Mouse (Mus musculus) MEL (cell line): ENCODE measurements around the gene Rnf26. TPM values are rescaled to one million over a fixed set of nuclear protein-coding genes. Genes with fewer than 3 reads are reported as not detected.

ENCODE experiments used
- DNase-seq: peaks from one replicate; pipeline ENCODE4 v3.0.0; 2011; ENCODE audit warnings: low read depth, low spot score
- H3K27ac ChIP-seq: 2 replicates; pipeline ENCODE4 v1.5.1; 2012; ENCODE audit warnings: low read depth, mild to moderate bottlenecking, control low read depth, low read length, moderate library complexity; ENCODE audit not compliant: control insufficient read depth
- H3K27me3 ChIP-seq, 2 experiments: fragments of 150-350 bp in 1 of 2; sonication (generic) in 1 of 2; 2 replicates each; pipeline ENCODE4 v1.6.1; 2012; ENCODE audit warnings: low read length in 2 of 2, mild to moderate bottlenecking in 2 of 2, improper control_type of control experiment in 1 of 2, moderate library complexity in 1 of 2; ENCODE audit not compliant: insufficient read depth in 2 of 2, control insufficient read depth in 1 of 2
- H3K36me3 ChIP-seq, 2 experiments: 2 replicates each; pipeline ENCODE4 v1.6.1; 2012 to 2014; ENCODE audit warnings: low read length in 2 of 2, improper control_type of control experiment in 1 of 2, inconsistent platforms in 1 of 2, mild to moderate bottlenecking in 1 of 2; ENCODE audit not compliant: insufficient read depth in 2 of 2, control insufficient read depth in 1 of 2
- H3K4me1 ChIP-seq, 2 experiments: fragments of 150-350 bp in 1 of 2; sonication (generic) in 1 of 2; 2 replicates each; pipeline ENCODE4 v1.6.1; 2012; ENCODE audit warnings: low read length in 2 of 2, improper control_type of control experiment in 1 of 2, mild to moderate bottlenecking in 1 of 2; ENCODE audit not compliant: insufficient read depth in 2 of 2, control insufficient read depth in 1 of 2
- H3K4me3 ChIP-seq, 2 experiments: fragments of 150-350 bp in 1 of 2; sonication (generic) in 1 of 2; 2 replicates each; pipeline ENCODE4 v1.5.1; 2012; ENCODE audit warnings: low read depth in 2 of 2, low read length in 2 of 2, mild to moderate bottlenecking in 2 of 2, moderate library complexity in 2 of 2, control low read depth in 1 of 2, improper control_type of control experiment in 1 of 2; ENCODE audit not compliant: control insufficient read depth in 1 of 2, insufficient read depth in 1 of 2
- H3K79me2 ChIP-seq: 2 replicates; pipeline ENCODE4 v1.6.1; 2012; ENCODE audit warnings: mild to moderate bottlenecking, low read length, moderate library complexity; ENCODE audit not compliant: control insufficient read depth, poor library complexity, insufficient read depth
- H3K9ac ChIP-seq: 2 replicates; pipeline ENCODE4 v1.6.1; 2012; ENCODE audit warnings: low read depth, mild to moderate bottlenecking, control low read depth, low read length, moderate library complexity; ENCODE audit not compliant: control insufficient read depth, poor library complexity, severe bottlenecking
- H3K9me3 ChIP-seq: fragments of 150-350 bp; sonication (generic); replicated peaks from 2 replicates; pipeline ENCODE4 v1.6.1; 2012; ENCODE audit warnings: mild to moderate bottlenecking, low read length, improper control_type of control experiment, moderate library complexity; ENCODE audit not compliant: insufficient read depth
- BHLHE40 ChIP-seq: IDR thresholded peaks from 2 replicates; pipeline ENCODE4 v1.6.1; 2012; ENCODE audit warnings: low read depth, mild to moderate bottlenecking, inconsistent platforms, low read length, improper control_type of control experiment, borderline replicate concordance
- CHD1 ChIP-seq: IDR thresholded peaks from 2 replicates; pipeline ENCODE4 v1.6.1; 2012; ENCODE audit warnings: low read depth, mild to moderate bottlenecking, inconsistent platforms, low read length, improper control_type of control experiment
- CHD2 ChIP-seq: IDR thresholded peaks from 2 replicates; pipeline ENCODE4 v1.6.1; 2011; ENCODE audit warnings: low read length, improper control_type of control experiment
- CTCF ChIP-seq, 3 experiments: IDR thresholded peaks in 2 of 3; conservative IDR thresholded peaks in 1 of 3; 2 replicates each; pipeline ENCODE4 v1.5.1; 2011 to 2012; ENCODE audit warnings: low read length in 3 of 3, low read depth in 2 of 3, mild to moderate bottlenecking in 2 of 3, improper control_type of control experiment in 1 of 3, inconsistent platforms in 1 of 3, mixed read lengths in 1 of 3, moderate library complexity in 1 of 3; ENCODE audit not compliant: control insufficient read depth in 1 of 3, insufficient read depth in 1 of 3, poor library complexity in 1 of 3, severe bottlenecking in 1 of 3
- E2F4 ChIP-seq: IDR thresholded peaks from 2 replicates; pipeline ENCODE4 v1.6.1; 2011; ENCODE audit warnings: low read depth, low read length, improper control_type of control experiment, borderline replicate concordance
- ETS1 ChIP-seq: IDR thresholded peaks from 2 replicates; pipeline ENCODE4 v1.6.1; 2012; ENCODE audit warnings: low read depth, mild to moderate bottlenecking, inconsistent platforms, low read length, improper control_type of control experiment, moderate library complexity
- GABPA ChIP-seq: IDR thresholded peaks from 2 replicates; pipeline ENCODE4 v1.6.1; 2012; ENCODE audit warnings: low read depth, mild to moderate bottlenecking, inconsistent platforms, low read length, improper control_type of control experiment, moderate library complexity
- GATA1 ChIP-seq: IDR thresholded peaks from 2 replicates; pipeline ENCODE4 v1.6.1; 2011; ENCODE audit warnings: low read depth, low read length, improper control_type of control experiment
- JUND ChIP-seq: IDR thresholded peaks from 2 replicates; pipeline ENCODE4 v1.6.1; 2011; ENCODE audit warnings: low read depth, mild to moderate bottlenecking, improper control_type of control experiment, low read length
- KAT2A ChIP-seq: conservative IDR thresholded peaks from 2 replicates; pipeline ENCODE4 v1.6.1; 2012; ENCODE audit warnings: low read depth, low read length, improper control_type of control experiment, inconsistent platforms
- MEF2A ChIP-seq: IDR thresholded peaks from 2 replicates; pipeline ENCODE4 v1.6.1; 2014; ENCODE audit warnings: low read depth, mild to moderate bottlenecking, inconsistent platforms, low read length, improper control_type of control experiment; ENCODE audit not compliant: poor library complexity, insufficient replicate concordance, severe bottlenecking; ENCODE audit errors: extremely low read depth
- MYC ChIP-seq: IDR thresholded peaks from 2 replicates; pipeline ENCODE4 v1.6.1; 2011; ENCODE audit warnings: low read depth, mild to moderate bottlenecking, low read length, improper control_type of control experiment, moderate library complexity
- NRF1 ChIP-seq: IDR thresholded peaks from 2 replicates; pipeline ENCODE4 v1.6.1; 2014; ENCODE audit warnings: low read depth, mild to moderate bottlenecking, inconsistent platforms, low read length, improper control_type of control experiment, moderate library complexity; ENCODE audit not compliant: poor library complexity, insufficient read depth, severe bottlenecking
- POLR2AphosphoS2 ChIP-seq: IDR thresholded peaks from 2 replicates; pipeline ENCODE4 v1.6.1; 2011; ENCODE audit warnings: low read length, improper control_type of control experiment
- RAD21 ChIP-seq: IDR thresholded peaks from 2 replicates; pipeline ENCODE4 v1.6.1; 2011; ENCODE audit warnings: mild to moderate bottlenecking, low read depth, low read length, improper control_type of control experiment
- SIN3A ChIP-seq: IDR thresholded peaks from 2 replicates; pipeline ENCODE4 v1.6.1; 2012; ENCODE audit warnings: low read length, improper control_type of control experiment, inconsistent platforms
- SMC3 ChIP-seq: IDR thresholded peaks from 2 replicates; pipeline ENCODE4 v1.6.1; 2011; ENCODE audit warnings: low read depth, low read length, improper control_type of control experiment
- TBP ChIP-seq: IDR thresholded peaks from 2 replicates; pipeline ENCODE4 v1.8.0; 2011; ENCODE audit warnings: low read depth, low read length, improper control_type of control experiment
- UBTF ChIP-seq: IDR thresholded peaks from 2 replicates; pipeline ENCODE4 v1.6.1; 2012; ENCODE audit warnings: low read depth, mild to moderate bottlenecking, inconsistent platforms, low read length, improper control_type of control experiment, moderate library complexity, borderline replicate concordance; ENCODE audit not compliant: insufficient read depth
- USF1 ChIP-seq: IDR thresholded peaks from 2 replicates; pipeline ENCODE4 v1.6.1; 2014; ENCODE audit warnings: low read depth, mild to moderate bottlenecking, inconsistent platforms, low read length, improper control_type of control experiment, moderate library complexity
- ZC3H11A ChIP-seq: IDR thresholded peaks from 2 replicates; pipeline ENCODE4 v1.6.1; 2012; ENCODE audit warnings: low read depth, mild to moderate bottlenecking, inconsistent platforms, low read length, improper control_type of control experiment
- ZMIZ1 ChIP-seq: IDR thresholded peaks from 2 replicates; pipeline ENCODE4 v1.6.1; 2012; ENCODE audit warnings: low read depth, mild to moderate bottlenecking, inconsistent platforms, low read length, improper control_type of control experiment, moderate library complexity
- ZNF384 ChIP-seq: IDR thresholded peaks from 2 replicates; pipeline ENCODE4 v1.6.1; 2012; ENCODE audit warnings: low read depth, mild to moderate bottlenecking, inconsistent platforms, low read length, improper control_type of control experiment
- polyA plus RNA-seq, 2 experiments: library from polyadenylated mRNA; stranded (reverse) in 1 of 2; unstranded in 1 of 2; fragments of >175 nt in 1 of 2; fragments of >200 nt in 1 of 2; gene quantifications; 2 replicates each; pipeline versions ENCODE4 v1.2.1 to v1.2.4; 2012; ENCODE audit warnings: low replicate concordance in 2 of 2, low read depth in 1 of 2; ENCODE audit not compliant: insufficient read length in 2 of 2, insufficient read depth in 1 of 2, missing spikeins in 1 of 2
- total RNA-seq: library from RNA; depleted of rRNA; stranded (reverse); fragments of 300-350 nt; gene quantifications from 2 replicates; pipeline ENCODE4 v1.2.3, GENCODE M21; 2012

The Rnf26 gene
- total and polyA plus RNA-seq, 3 experiments = 14.0 to 55.1 TPM; not detected in 1

- DNase-seq = no peak
- Histone ChIP-seq H3K4me3 (no peak overlapping the region), H3K9me3 (no peaks in the 10 kb centered on the region), H3K9ac (no peak overlapping the region), H3K4me1 (no peaks in the 10 kb centered on the region), H3K36me3 (no peaks in the 10 kb centered on the region), H3K27ac (no peak overlapping the region), H3K27me3 (no peaks in the 10 kb centered on the region), H3K79me2 (no peaks in the 10 kb centered on the region)
- TF ChIP-seq TBP = no peak
- no peak for TF ChIP-seq SIN3A
- TF ChIP-seq RAD21 = no peak
- TF ChIP-seq JUND = no peak
- no peak for TF ChIP-seq ZC3H11A
- no peak for TF ChIP-seq UBTF
- no peak for TF ChIP-seq KAT2A
- TF ChIP-seq CHD1 = no peak
- no peak for TF ChIP-seq NRF1
- TF ChIP-seq POLR2AphosphoS2 = no peak
- TF ChIP-seq E2F4 = no peak
- no peak for TF ChIP-seq GATA1
- TF ChIP-seq BHLHE40 = no peak
- TF ChIP-seq CHD2 = no peak
- no peak for TF ChIP-seq MEF2A
Measured at GRCm38 (mm10) chr9:44119948-44120465, 6.7 kb upstream of the Rnf26 start.

GRCm38 (mm10) chr9:44119011-44119410 lies 5.7 kb upstream of the Rnf26 start:
- Histone ChIP-seq H3K9ac (no peak overlapping the region), H3K36me3 (peaks cover 0 to 3% of the 10 kb centered on the region in 2 experiments; a peak in 2 of 4 replicates), H3K27me3 (no peaks in the 10 kb centered on the region), H3K27ac (no peak overlapping the region), H3K4me3 (no peak overlapping the region), H3K79me2 (no peaks in the 10 kb centered on the region), H3K9me3 (no peaks in the 10 kb centered on the region), H3K4me1 (peaks cover 0 to 4% of the 10 kb centered on the region in 2 experiments; a peak in 2 of 4 replicates)
- TF ChIP-seq CTCF (IDR thresholded peaks at IDR 0.05 in 2 of 3, conservative IDR thresholded peaks at IDR 0.05 in 1 of 3; ENCODE audit: control insufficient read depth in 1 of 3, insufficient read depth in 1 of 3, low read depth in 2 of 3, low read length in 3 of 3, poor library complexity in 1 of 3, severe bottlenecking in 1 of 3) (peak; percentile 92 to 96 (median 94)), ZC3H11A (peak; percentile 65), ZNF384 (peak; percentile 52; the same call in 1 of the 2 replicates), USF1 (no peak), RAD21 (peak; percentile 79), ZMIZ1 (no peak), MEF2A (no peak), ETS1 (no peak), BHLHE40 (no peak), MYC (no peak; the same call in 1 of the 2 replicates), KAT2A (no peak), GABPA (no peak), SMC3 (peak; percentile 71)
- peak; percentile 82 for DNase-seq
